Mouse (Mus musculus) ES-E14 (cell line): ENCODE measurements at regions not wholly inside any gene's neighbourhood (a gene's known extent, or its start where the extent isn't known, plus 50 kb on each side); places are given as distances from the start of the nearest gene placed in this dataset.

Experiments used
- DNase-seq: peaks from one replicate; pipeline ENCODE4 v3.0.0-alpha.2; 2013; ENCODE audit warnings: low read depth, low spot score
- H3K27ac ChIP-seq: 2 replicates; pipeline ENCODE4 v1.5.1; 2012; ENCODE audit warnings: low read depth, mild to moderate bottlenecking, low read length, moderate library complexity, mixed read lengths; ENCODE audit not compliant: poor library complexity, insufficient read depth, severe bottlenecking
- H3K36me3 ChIP-seq: 2 replicates; pipeline ENCODE4 v1.6.1; 2012; ENCODE audit warnings: mild to moderate bottlenecking, low read length, moderate library complexity, mixed read lengths; ENCODE audit not compliant: control insufficient read depth, poor library complexity, insufficient read depth, severe bottlenecking
- H3K4me1 ChIP-seq, 2 experiments: fragments of 150-350 bp in 1 of 2; sonication (generic) in 1 of 2; 2 replicates each; pipeline ENCODE4 v1.6.1; 2012; ENCODE audit warnings: low read length in 2 of 2, mild to moderate bottlenecking in 1 of 2, mixed read lengths in 1 of 2; ENCODE audit not compliant: control insufficient read depth in 2 of 2, insufficient read depth in 2 of 2, poor library complexity in 1 of 2
- H3K4me3 ChIP-seq, 2 experiments: fragments of 150-350 bp in 1 of 2; sonication (generic) in 1 of 2; 2 replicates each; pipeline ENCODE4 v1.5.1; 2012; ENCODE audit warnings: low read length in 2 of 2, low read depth in 1 of 2, mild to moderate bottlenecking in 1 of 2, mixed read lengths in 1 of 2; ENCODE audit not compliant: insufficient read depth in 1 of 2, poor library complexity in 1 of 2, severe bottlenecking in 1 of 2
- H3K9ac ChIP-seq: 2 replicates; pipeline ENCODE4 v1.6.1; 2012; ENCODE audit warnings: low read depth, mild to moderate bottlenecking, low read length, mixed read lengths; ENCODE audit not compliant: poor library complexity, insufficient read depth, severe bottlenecking
- H3K9me3 ChIP-seq: fragments of 150-350 bp; sonication (generic); 2 replicates; pipeline ENCODE4 v1.6.1; 2012; ENCODE audit warnings: low read depth, mild to moderate bottlenecking, low read length; ENCODE audit not compliant: control insufficient read depth, insufficient read depth
- CHD2 ChIP-seq: IDR thresholded peaks from 2 replicates; pipeline ENCODE4 v1.6.1; 2014; ENCODE audit warnings: mild to moderate bottlenecking, low read depth, low read length, inconsistent platforms
- HCFC1 ChIP-seq: IDR thresholded peaks from 2 replicates; pipeline ENCODE4 v1.6.1; 2012; ENCODE audit warnings: low read length, inconsistent platforms, borderline replicate concordance; ENCODE audit not compliant: insufficient read depth
- MAFK ChIP-seq: IDR thresholded peaks from 2 replicates; pipeline ENCODE4 v1.6.1; 2014; ENCODE audit warnings: mild to moderate bottlenecking, low read depth, low read length, inconsistent platforms; ENCODE audit not compliant: insufficient read depth
- ZC3H11A ChIP-seq: IDR thresholded peaks from 2 replicates; pipeline ENCODE4 v1.6.1; 2012; ENCODE audit warnings: low read depth, mild to moderate bottlenecking, inconsistent platforms, low read length, borderline replicate concordance
- in situ Hi-C, 2 experiments: fragments of 600-800 bp; cut with MboI; formaldehyde crosslinking; loops; one replicate each; pipeline ENCODE4 v1.15.1; 2025; ENCODE audit warnings: low sequenced_read_pairs in 2 of 2, inconsistent platforms in 1 of 2; ENCODE audit not compliant: unreplicated experiment in 2 of 2

DNA sequence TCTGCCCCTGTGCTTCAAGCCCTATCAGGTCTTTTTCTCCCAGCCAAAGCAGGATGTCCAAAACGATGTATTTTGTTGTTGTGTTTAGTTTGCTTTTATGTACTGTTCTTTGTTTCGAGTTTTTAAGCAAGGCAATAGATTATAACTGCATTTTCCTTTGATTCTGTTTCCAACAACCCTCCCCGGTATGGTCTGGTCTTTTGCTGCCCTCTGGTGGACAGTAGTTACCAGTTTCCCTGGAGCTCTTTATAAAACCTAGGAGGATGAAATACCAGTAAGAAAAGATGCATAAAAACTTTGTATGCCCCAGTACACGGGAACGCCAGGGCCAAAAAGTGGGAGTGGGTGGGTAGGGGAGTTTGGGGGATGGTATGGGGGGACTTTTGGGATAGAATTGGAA, 73.9 kb upstream of the Itm2a start:
- H3K27ac ChIP-seq, result no peak overlapping the region
- TF ChIP-seq MAFK (no peak), ZC3H11A (0 out of 2 replicates have a peak, but pooled peaks have one; percentile 28)
- no peak for DNase-seq
- no peaks in the 10 kb centered on the region for H3K9me3 ChIP-seq
- in situ Hi-C loops, result no loop called here
- no peak overlapping the region for H3K9ac ChIP-seq
- no peak overlapping the region for H3K4me3 ChIP-seq
- no peaks in the 10 kb centered on the region for H3K36me3 ChIP-seq
- no peaks in the 10 kb centered on the region for H3K4me1 ChIP-seq

DNA sequence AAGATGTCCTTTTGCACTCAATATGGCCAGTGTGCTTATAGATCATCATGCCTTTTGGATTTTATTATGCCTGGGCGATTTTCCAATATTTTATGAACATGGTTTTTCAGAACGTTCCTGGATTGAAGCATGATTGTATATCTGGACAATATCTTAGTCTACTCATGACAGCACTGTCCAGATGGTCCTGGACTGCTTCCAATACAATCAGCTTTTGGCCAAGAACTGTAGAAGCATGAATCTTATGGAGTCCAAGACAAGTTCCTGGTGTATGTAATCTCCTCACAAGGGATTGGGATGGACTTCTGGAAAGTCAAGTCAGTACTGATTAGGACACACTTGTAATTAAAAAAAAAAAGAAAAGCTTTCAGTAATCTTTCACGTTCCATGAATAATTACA, 66.1 kb upstream of the Itm2a start:
- in situ Hi-C loops, result no loop called here

More for the DNA sequence above, 66.1 kb upstream of the Itm2a start:
- H3K36me3 ChIP-seq, result no peaks in the 10 kb centered on the region
- no peaks in the 10 kb centered on the region for H3K4me1 ChIP-seq
- no peak overlapping the region for H3K9ac ChIP-seq
- H3K4me3 ChIP-seq, result no peak overlapping the region
- TF ChIP-seq MAFK, result no peak
- no peak for TF ChIP-seq HCFC1
- TF ChIP-seq CHD2, result no peak
- H3K27ac ChIP-seq, result no peak overlapping the region
- no peaks in the 10 kb centered on the region for H3K9me3 ChIP-seq
- DNase-seq, result no peak
